Mouse (Mus musculus): Measurements from ENCODE around the gene Enoph1. TPM values are rescaled to one million over a fixed set of nuclear protein-coding genes. Genes with fewer than 3 reads are reported as not detected.

Enoph1 gene
- total and polyA plus RNA-seq, 3 experiments, result 50.4 to 67.3 (median 52.4) TPM

GRCm38 (mm10) chr5:100006324-100007039, 33.3 kb upstream of the Enoph1 start:
- Histone ChIP-seq H3K27ac (ENCODE audit: insufficient read depth, low read depth) (no peak overlapping the region), H3K79me2 (replicated peaks; ENCODE audit: control insufficient read depth, extremely low read depth, insufficient read depth, poor library complexity, severe bottlenecking) (no peaks in the 10 kb centered on the region), H3K27me3 (replicated peaks) (no peaks in the 10 kb centered on the region), H3K9ac (ENCODE audit: insufficient read depth, low read depth) (no peak overlapping the region), H3K4me3 (replicated peaks in 1 of 3; ENCODE audit: low read depth in 2 of 3, low read length in 2 of 3, poor library complexity in 1 of 3) (no peak overlapping the region), H3K4me2 (ENCODE audit: insufficient read depth, low read depth, poor library complexity, severe bottlenecking) (no peak overlapping the region), H3K9me3 (replicated peaks; ENCODE audit: low read length) (peaks cover 2% of the 10 kb centered on the region), H3K36me3 (replicated peaks in 1 of 2; ENCODE audit: control insufficient read depth in 1 of 2, insufficient read depth in 1 of 2, low read length in 1 of 2) (no peaks in the 10 kb centered on the region), H3K4me1 (ENCODE audit: control insufficient read depth in 1 of 2, insufficient read depth in 2 of 2) (no peaks in the 10 kb centered on the region)
- dilution Hi-C loops (cut with MboI; ENCODE audit: extremely low pct_ligation_motif_present, extremely low pct_unique_long_range_greater_than_20kb, low sequenced_read_pairs) (no loop called here), in situ Hi-C loops (cut with MboI; ENCODE audit: low pct_ligation_motif_present, low pct_unique_long_range_greater_than_20kb, low sequenced_read_pairs) (no loop called here)
- DNase-seq (ENCODE audit: extremely low read depth), result no peak
- no peak for TF ChIP-seq NRF1 (IDR thresholded peaks at IDR 0.05; ENCODE audit: low read depth, low read length)
- TF ChIP-seq MYC (IDR thresholded peaks at IDR 0.05; ENCODE audit: low read depth, low read length), result no peak
- TF ChIP-seq TCF12 (IDR thresholded peaks at IDR 0.05; ENCODE audit: low read depth, low read length), result no peak
- no peak for TF ChIP-seq EP300 (IDR thresholded peaks at IDR 0.05; ENCODE audit: low read length)
- no peak for TF ChIP-seq ZKSCAN1 (IDR thresholded peaks at IDR 0.05; ENCODE audit: borderline replicate concordance, low read depth, low read length)
- no peak for TF ChIP-seq ZNF384 (IDR thresholded peaks at IDR 0.05; ENCODE audit: low read depth, low read length)
- TF ChIP-seq ZC3H11A (IDR thresholded peaks at IDR 0.05; ENCODE audit: low read depth, low read length), result no peak
- TF ChIP-seq IRF4 (IDR thresholded peaks at IDR 0.05; ENCODE audit: low read depth, low read length), result no peak
- no peak for TF ChIP-seq SMC3 (IDR thresholded peaks at IDR 0.05; ENCODE audit: low read depth, low read length)
- TF ChIP-seq RCOR1 (conservative IDR thresholded peaks at IDR 0.05; ENCODE audit: low read depth, low read length), result no peak
- TF ChIP-seq PAX5 (IDR thresholded peaks at IDR 0.05; ENCODE audit: low read length), result no peak
- no peak for TF ChIP-seq E2F4 (IDR thresholded peaks at IDR 0.05; ENCODE audit: insufficient replicate concordance, low read depth, low read length)
- TF ChIP-seq HCFC1 (IDR thresholded peaks at IDR 0.05; ENCODE audit: low read depth, low read length), result no peak

- H3K4me2 ChIP-seq (ENCODE audit: insufficient read depth, low read depth, poor library complexity, severe bottlenecking), result no peak overlapping the region
- no peaks in the 10 kb centered on the region for H3K36me3 ChIP-seq (replicated peaks in 1 of 2; ENCODE audit: control insufficient read depth in 1 of 2, insufficient read depth in 1 of 2, low read length in 1 of 2)
- dilution Hi-C loops (cut with MboI; ENCODE audit: extremely low pct_ligation_motif_present, extremely low pct_unique_long_range_greater_than_20kb, low sequenced_read_pairs), result no loop called here
- DNase-seq (ENCODE audit: extremely low read depth), result peak; percentile 33
- no peaks in the 10 kb centered on the region for H3K79me2 ChIP-seq (replicated peaks; ENCODE audit: control insufficient read depth, extremely low read depth, insufficient read depth, poor library complexity, severe bottlenecking)
- H3K4me3 ChIP-seq (replicated peaks in 1 of 3; ENCODE audit: low read depth in 2 of 3, low read length in 2 of 3, poor library complexity in 1 of 3), result no peak overlapping the region
- TF ChIP-seq MAX (IDR thresholded peaks at IDR 0.05; ENCODE audit: low read length), result no peak
- TF ChIP-seq CTCF (conservative IDR thresholded peaks at IDR 0.05 in 1 of 2, IDR thresholded peaks at IDR 0.05 in 1 of 2; ENCODE audit: low read depth in 2 of 2, low read length in 2 of 2), result peak; percentile 42 to 51
- TF ChIP-seq POLR2AphosphoS2 (IDR thresholded peaks at IDR 0.05; ENCODE audit: low read depth, low read length), result no peak
- H3K4me1 ChIP-seq (ENCODE audit: control insufficient read depth in 1 of 2, insufficient read depth in 2 of 2), result no peaks in the 10 kb centered on the region
- H3K9ac ChIP-seq (ENCODE audit: insufficient read depth, low read depth), result no peak overlapping the region
- H3K27ac ChIP-seq (ENCODE audit: insufficient read depth, low read depth), result no peak overlapping the region
- peaks cover 2% of the 10 kb centered on the region for H3K9me3 ChIP-seq (replicated peaks; ENCODE audit: low read length)
- in situ Hi-C loops (cut with MboI; ENCODE audit: low pct_ligation_motif_present, low pct_unique_long_range_greater_than_20kb, low sequenced_read_pairs), result no loop called here
- no peaks in the 10 kb centered on the region for H3K27me3 ChIP-seq (replicated peaks)
These were observed 32.8 kb upstream of the Enoph1 start for GRCm38 (mm10) chr5:100007040-100007375.

Measured in CH12.LX (cell line).